Mouse (Mus musculus): Measurements from ENCODE around the gene Strn. TPM values are rescaled to one million over a fixed set of nuclear protein-coding genes. Genes with fewer than 3 reads are reported as not detected.

The Strn gene
- polyA plus RNA-seq, 1 experiment from 2014 or later, result 7.7 TPM

GRCm38 (mm10) chr17:78654841-78655240 is 82.2 kb downstream of the Strn start:
- Histone ChIP-seq H3K9me3 (ENCODE audit: control insufficient read depth, low read length) (peaks cover 1% of the 10 kb centered on the region; the same call in 1 of the 2 replicates), H3K27me3 (ENCODE audit: control insufficient read depth, insufficient read depth, low read length) (no peaks in the 10 kb centered on the region), H3K4me3 (ENCODE audit: low read depth, low read length) (no peak overlapping the region), H3K4me2 (ENCODE audit: low read depth) (no peak overlapping the region), H3K9ac (ENCODE audit: low read length) (no peak overlapping the region), H3K4me1 (ENCODE audit: control insufficient read depth, insufficient read depth, low read length) (no peaks in the 10 kb centered on the region), H3K27ac (ENCODE audit: low read depth, low read length) (no peak overlapping the region), H3K36me3 (ENCODE audit: control insufficient read depth, insufficient read depth, low read length) (peaks cover 6% of the 10 kb centered on the region)
- DNase-seq (ENCODE audit: low spot score) (no peak), ATAC-seq (ENCODE audit: insufficient read depth, low FRiP score, low TSS enrichment) (no peak)
- WGBS, result 81% methylated on average over 10 of the region's 10 CpGs

- H3K27ac ChIP-seq (ENCODE audit: low read depth, low read length), result no peak overlapping the region
- no peaks in the 10 kb centered on the region for H3K36me3 ChIP-seq (ENCODE audit: control insufficient read depth, insufficient read depth, low read length)
- H3K4me3 ChIP-seq (ENCODE audit: low read depth, low read length), result no peak overlapping the region
- H3K4me1 ChIP-seq (ENCODE audit: control insufficient read depth, insufficient read depth, low read length), result no peaks in the 10 kb centered on the region
- DNase-seq (ENCODE audit: low spot score) (no peak), ATAC-seq (ENCODE audit: insufficient read depth, low FRiP score, low TSS enrichment) (peak; percentile 41; the same call in 1 of the 2 replicates)
- H3K4me2 ChIP-seq (ENCODE audit: low read depth), result no peak overlapping the region
- no peak overlapping the region for H3K9ac ChIP-seq (ENCODE audit: low read length)
- 82% methylated on average over 17 of the region's 17 CpGs for WGBS
- no peaks in the 10 kb centered on the region for H3K9me3 ChIP-seq (ENCODE audit: control insufficient read depth, low read length)
- no peaks in the 10 kb centered on the region for H3K27me3 ChIP-seq (ENCODE audit: control insufficient read depth, insufficient read depth, low read length)
Measured at GRCm38 (mm10) chr17:78643853-78644475, 93.0 kb downstream of the Strn start.

- H3K4me1 ChIP-seq (ENCODE audit: control insufficient read depth, insufficient read depth, low read length), result no peaks in the 10 kb centered on the region
- H3K4me3 ChIP-seq (ENCODE audit: low read depth, low read length), result no peak overlapping the region
- no peak for ATAC-seq (ENCODE audit: insufficient read depth, low FRiP score, low TSS enrichment)
- H3K27me3 ChIP-seq (ENCODE audit: control insufficient read depth, insufficient read depth, low read length), result no peaks in the 10 kb centered on the region
- WGBS, result 91% methylated on average over 4 of the region's 4 CpGs
- H3K4me2 ChIP-seq (ENCODE audit: low read depth), result no peak overlapping the region
- H3K27ac ChIP-seq (ENCODE audit: low read depth, low read length), result no peak overlapping the region
- H3K36me3 ChIP-seq (ENCODE audit: control insufficient read depth, insufficient read depth, low read length), result no peaks in the 10 kb centered on the region
- no peak overlapping the region for H3K9ac ChIP-seq (ENCODE audit: low read length)
- H3K9me3 ChIP-seq (ENCODE audit: control insufficient read depth, low read length), result no peaks in the 10 kb centered on the region
- no peak for DNase-seq (ENCODE audit: low spot score)
Measured at GRCm38 (mm10) chr17:78642259-78642658, 94.7 kb downstream of the Strn start.

- H3K4me3 ChIP-seq (ENCODE audit: low read depth, low read length), result no peak overlapping the region
- no peaks in the 10 kb centered on the region for H3K36me3 ChIP-seq (ENCODE audit: control insufficient read depth, insufficient read depth, low read length)
- H3K9me3 ChIP-seq (ENCODE audit: control insufficient read depth, low read length), result no peaks in the 10 kb centered on the region
- H3K4me2 ChIP-seq (ENCODE audit: low read depth), result no peak overlapping the region
- no peak overlapping the region for H3K27ac ChIP-seq (ENCODE audit: low read depth, low read length)
- DNase-seq (ENCODE audit: low spot score) (no peak), ATAC-seq (ENCODE audit: insufficient read depth, low FRiP score, low TSS enrichment) (no peak)
- no peaks in the 10 kb centered on the region for H3K4me1 ChIP-seq (ENCODE audit: control insufficient read depth, insufficient read depth, low read length)
- H3K9ac ChIP-seq (ENCODE audit: low read length), result no peak overlapping the region
- H3K27me3 ChIP-seq (ENCODE audit: control insufficient read depth, insufficient read depth, low read length), result no peaks in the 10 kb centered on the region
- 85% methylated on average over 3 of the region's 3 CpGs for WGBS
Measured at GRCm38 (mm10) chr17:78640387-78640786, 96.6 kb downstream of the Strn start.

DNA sequence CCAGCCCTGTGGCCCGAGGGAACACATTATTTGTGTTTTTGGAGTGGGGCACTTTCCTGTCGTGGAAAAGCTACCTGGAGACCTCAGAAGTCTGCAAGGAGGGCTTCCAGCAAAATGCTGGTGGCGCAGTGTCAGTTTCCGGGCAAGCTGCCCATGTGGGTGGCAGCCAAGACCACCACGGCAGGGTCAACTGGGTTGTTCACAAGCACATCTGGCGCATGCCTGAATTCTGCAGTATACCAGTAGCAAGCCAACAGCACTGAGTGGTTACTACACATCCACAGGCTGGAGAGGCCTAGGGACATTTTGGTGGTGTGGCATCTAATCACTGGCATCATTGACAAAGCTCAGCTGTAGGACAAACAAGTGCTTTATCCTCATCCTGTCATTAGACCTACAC is 97.9 kb downstream of the Strn start:
- ATAC-seq (ENCODE audit: insufficient read depth, low FRiP score, low TSS enrichment), result no peak
- 79% methylated on average over 6 of the region's 6 CpGs for WGBS

DNA sequence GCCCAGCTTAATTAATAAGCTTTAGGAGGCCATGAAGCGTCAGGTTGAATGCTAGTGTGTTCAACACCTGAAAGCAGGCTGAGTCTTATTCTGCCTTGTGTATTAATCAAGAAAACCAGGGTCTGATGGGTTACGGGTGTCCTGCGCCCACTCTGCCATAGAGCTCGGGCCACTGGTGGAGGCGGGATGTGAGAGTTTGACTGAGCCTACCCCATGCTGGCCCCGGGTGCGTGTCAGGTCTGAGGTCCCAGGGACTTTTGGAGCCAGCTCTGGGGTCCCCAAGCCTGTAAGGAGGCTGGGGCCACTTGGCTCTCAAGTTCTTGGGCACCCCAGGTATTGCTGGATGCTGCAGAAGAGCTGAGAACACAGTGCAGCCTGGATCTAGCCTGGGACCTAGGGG is 99.9 kb downstream of the Strn start:
- Histone ChIP-seq H3K9me3 (ENCODE audit: control insufficient read depth, low read length) (no peaks in the 10 kb centered on the region), H3K4me2 (ENCODE audit: low read depth) (no peak overlapping the region), H3K9ac (ENCODE audit: low read length) (no peak overlapping the region), H3K36me3 (ENCODE audit: control insufficient read depth, insufficient read depth, low read length) (no peaks in the 10 kb centered on the region; the same call in 1 of the 2 replicates), H3K27me3 (ENCODE audit: control insufficient read depth, insufficient read depth, low read length) (no peaks in the 10 kb centered on the region), H3K4me3 (ENCODE audit: low read depth, low read length) (no peak overlapping the region), H3K4me1 (ENCODE audit: control insufficient read depth, insufficient read depth, low read length) (no peaks in the 10 kb centered on the region), H3K27ac (ENCODE audit: low read depth, low read length) (no peak overlapping the region)
- ATAC-seq (ENCODE audit: insufficient read depth, low FRiP score, low TSS enrichment) (no peak), DNase-seq (ENCODE audit: low spot score) (no peak)
- 92% methylated on average over 7 of the region's 7 CpGs for WGBS

More for the DNA sequence above, 97.9 kb downstream of the Strn start:
- Histone ChIP-seq H3K9ac (ENCODE audit: low read length) (no peak overlapping the region), H3K36me3 (ENCODE audit: control insufficient read depth, insufficient read depth, low read length) (no peaks in the 10 kb centered on the region; the same call in 1 of the 2 replicates), H3K27ac (ENCODE audit: low read depth, low read length) (no peak overlapping the region), H3K4me1 (ENCODE audit: control insufficient read depth, insufficient read depth, low read length) (no peaks in the 10 kb centered on the region), H3K27me3 (ENCODE audit: control insufficient read depth, insufficient read depth, low read length) (no peaks in the 10 kb centered on the region), H3K4me2 (ENCODE audit: low read depth) (no peak overlapping the region), H3K9me3 (ENCODE audit: control insufficient read depth, low read length) (no peaks in the 10 kb centered on the region), H3K4me3 (ENCODE audit: low read depth, low read length) (no peak overlapping the region)
- no peak for DNase-seq (ENCODE audit: low spot score)

- Histone ChIP-seq H3K36me3 (ENCODE audit: control insufficient read depth, insufficient read depth, low read length) (no peaks in the 10 kb centered on the region; the same call in 1 of the 2 replicates), H3K9ac (ENCODE audit: low read length) (no peak overlapping the region), H3K4me3 (ENCODE audit: low read depth, low read length) (no peak overlapping the region), H3K9me3 (ENCODE audit: control insufficient read depth, low read length) (no peaks in the 10 kb centered on the region), H3K4me2 (ENCODE audit: low read depth) (no peak overlapping the region), H3K4me1 (ENCODE audit: control insufficient read depth, insufficient read depth, low read length) (no peaks in the 10 kb centered on the region), H3K27me3 (ENCODE audit: control insufficient read depth, insufficient read depth, low read length) (no peaks in the 10 kb centered on the region), H3K27ac (ENCODE audit: low read depth, low read length) (no peak overlapping the region)
- 57% methylated on average over 2 of the region's 2 CpGs for WGBS
- ATAC-seq (ENCODE audit: insufficient read depth, low FRiP score, low TSS enrichment) (no peak), DNase-seq (ENCODE audit: low spot score) (no peak)
Measured at GRCm38 (mm10) chr17:78635616-78636015, 101.4 kb downstream of the Strn start.

DNA sequence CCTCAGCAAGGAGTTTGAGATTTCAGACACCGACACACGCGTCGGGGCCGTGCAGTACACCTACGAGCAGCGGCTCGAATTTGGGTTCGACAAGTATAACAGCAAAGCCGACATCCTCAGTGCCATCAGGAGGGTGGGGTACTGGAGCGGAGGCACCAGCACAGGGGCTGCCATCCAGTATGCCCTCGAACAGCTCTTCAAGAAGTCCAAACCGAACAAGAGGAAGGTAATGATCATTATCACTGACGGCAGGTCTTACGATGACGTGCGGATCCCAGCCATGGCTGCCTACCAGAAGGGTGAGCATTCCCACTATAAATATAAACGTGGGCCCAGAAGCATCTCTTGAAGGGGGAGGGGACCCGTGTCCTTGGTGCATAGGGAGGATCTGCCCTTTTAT is 112.1 kb downstream of the Strn start:
- WGBS, result 95% methylated on average over 19 of the region's 19 CpGs
- Histone ChIP-seq H3K9me3 (ENCODE audit: control insufficient read depth, low read length) (no peaks in the 10 kb centered on the region), H3K4me2 (ENCODE audit: low read depth) (no peak overlapping the region), H3K36me3 (ENCODE audit: control insufficient read depth, insufficient read depth, low read length) (no peaks in the 10 kb centered on the region), H3K27ac (ENCODE audit: low read depth, low read length) (no peak overlapping the region), H3K4me3 (ENCODE audit: low read depth, low read length) (no peak overlapping the region), H3K4me1 (ENCODE audit: control insufficient read depth, insufficient read depth, low read length) (no peaks in the 10 kb centered on the region), H3K27me3 (ENCODE audit: control insufficient read depth, insufficient read depth, low read length) (no peaks in the 10 kb centered on the region), H3K9ac (ENCODE audit: low read length) (no peak overlapping the region)
- no peak for DNase-seq (ENCODE audit: low spot score)
- no peak for ATAC-seq (ENCODE audit: insufficient read depth, low FRiP score, low TSS enrichment)

- H3K4me1 ChIP-seq (ENCODE audit: control insufficient read depth, insufficient read depth, low read length), result no peaks in the 10 kb centered on the region
- no peaks in the 10 kb centered on the region for H3K36me3 ChIP-seq (ENCODE audit: control insufficient read depth, insufficient read depth, low read length)
- no peak for ATAC-seq (ENCODE audit: insufficient read depth, low FRiP score, low TSS enrichment)
- H3K4me3 ChIP-seq (ENCODE audit: low read depth, low read length), result no peak overlapping the region
- no peaks in the 10 kb centered on the region for H3K27me3 ChIP-seq (ENCODE audit: control insufficient read depth, insufficient read depth, low read length)
- 92% methylated on average over 4 of the region's 4 CpGs for WGBS
- H3K4me2 ChIP-seq (ENCODE audit: low read depth), result no peak overlapping the region
- H3K27ac ChIP-seq (ENCODE audit: low read depth, low read length), result no peak overlapping the region
- DNase-seq (ENCODE audit: low spot score), result no peak
- H3K9ac ChIP-seq (ENCODE audit: low read length), result no peak overlapping the region
- no peaks in the 10 kb centered on the region for H3K9me3 ChIP-seq (ENCODE audit: control insufficient read depth, low read length)
Measured at GRCm38 (mm10) chr17:78621863-78622262, 115.1 kb downstream of the Strn start.
